Mouse (Mus musculus) B cell, adult 2 months (primary cell): ENCODE data around the gene Atic.

Source experiments
- DNase-seq, 2 experiments: peaks; one replicate each; pipeline ENCODE4 v3.0.0; 2022

Gene Atic

GRCm38 (mm10) chr1:71556688-71557612 is at the start of gene Atic:
Atic (plus strand) TSS chr1:71557150.
- peak; percentile 90 to 91 for DNase-seq

- DNase-seq: no peak
Observed at GRCm38 (mm10) chr1:71507251-71507650, 49.7 kb upstream of the Atic start.

GRCm38 (mm10) chr1:71515041-71515440 is 41.9 kb upstream of the Atic start:
- DNase-seq: no peak

GRCm38 (mm10) chr1:71528808-71529648 is 27.9 kb upstream of the Atic start:
- no peak for DNase-seq

GRCm38 (mm10) chr1:71530779-71531178 is 26.2 kb upstream of the Atic start:
- no peak for DNase-seq

- DNase-seq: peak; percentile 3 to 10
Observed at GRCm38 (mm10) chr1:71531653-71532052, 25.3 kb upstream of the Atic start.

- no peak for DNase-seq
Observed at GRCm38 (mm10) chr1:71539641-71540040, 17.3 kb upstream of the Atic start.

- DNase-seq: no peak
Observed at GRCm38 (mm10) chr1:71540437-71540836, 16.5 kb upstream of the Atic start.

GRCm38 (mm10) chr1:71550626-71551195 is 6.2 kb upstream of the Atic start:
- no peak for DNase-seq

GRCm38 (mm10) chr1:71560626-71561025 is 3.7 kb downstream of the Atic start:
- DNase-seq: no peak

GRCm38 (mm10) chr1:71564291-71564690 is 7.3 kb downstream of the Atic start:
- no peak for DNase-seq

GRCm38 (mm10) chr1:71567884-71568605 is 11.1 kb downstream of the Atic start:
- DNase-seq: no peak

GRCm38 (mm10) chr1:71570116-71570515 is 13.2 kb downstream of the Atic start:
- no peak for DNase-seq

- DNase-seq: no peak
Observed at GRCm38 (mm10) chr1:71575987-71576386, 19.0 kb downstream of the Atic start.

- no peak for DNase-seq
Observed at GRCm38 (mm10) chr1:71576837-71577236, 19.9 kb downstream of the Atic start.

GRCm38 (mm10) chr1:71579526-71579925 is 22.6 kb downstream of the Atic start:
- no peak for DNase-seq

GRCm38 (mm10) chr1:71580408-71580807 is 23.5 kb downstream of the Atic start:
- DNase-seq: no peak

GRCm38 (mm10) chr1:71583302-71583701 is 26.4 kb downstream of the Atic start:
- no peak for DNase-seq

- no peak for DNase-seq
Observed at GRCm38 (mm10) chr1:71583900-71584299, 26.9 kb downstream of the Atic start.

- no peak for DNase-seq
Observed at GRCm38 (mm10) chr1:71586658-71587057, 29.7 kb downstream of the Atic start.

- no peak for DNase-seq
Observed at GRCm38 (mm10) chr1:71590038-71590437, 33.1 kb downstream of the Atic start.

- no peak for DNase-seq
Observed at GRCm38 (mm10) chr1:71593184-71593583, 36.2 kb downstream of the Atic start.

- no peak for DNase-seq
Observed at GRCm38 (mm10) chr1:71594268-71594667, 37.3 kb downstream of the Atic start.
